Mouse (Mus musculus): ENCODE measurements around the gene Gm17428. TPM values are rescaled to one million over a fixed set of nuclear protein-coding genes. Genes with fewer than 3 reads are reported as not detected.
"Not testable (repeated sequence)": the region's sequence is repeated elsewhere in the genome, so short reads cannot be mapped to it uniquely, and the experiment has no call there.

Gene Gm17428
- polyA plus RNA-seq, 1 experiment: not detected

DNA sequence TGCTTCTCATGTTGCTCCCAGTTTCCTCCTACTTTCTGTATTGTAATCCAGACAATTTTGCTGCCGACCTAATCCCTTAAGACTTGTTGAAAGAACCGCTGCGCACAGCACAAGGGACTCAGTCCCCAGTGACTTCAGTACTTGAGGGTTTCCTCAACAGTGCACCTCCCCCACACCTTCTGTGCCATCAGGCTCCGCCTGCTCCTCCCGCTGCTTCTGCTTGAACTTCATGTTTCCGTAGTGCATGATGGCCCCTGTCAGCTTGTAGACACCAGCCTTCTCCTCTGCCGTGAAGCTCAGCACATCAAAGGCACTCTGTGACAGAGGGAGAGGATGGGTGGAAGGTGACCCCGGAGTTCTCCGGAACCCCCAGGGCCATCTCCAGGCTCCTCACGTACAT, 16.0 kb upstream of the Gm17428 start:
- Histone ChIP-seq H3K4me3 (ENCODE audit: insufficient read depth, low read length) (no peak overlapping the region), H3K4me1 (ENCODE audit: control insufficient read depth, insufficient read depth, low read length) (no peaks in the 10 kb centered on the region), H3K27ac (ENCODE audit: insufficient read depth, low read length) (no peak overlapping the region)
- TF ChIP-seq CTCF (IDR thresholded peaks at IDR 0.05; ENCODE audit: extremely low read depth, insufficient read depth, low read length): no peak
- no peak for TF ChIP-seq POLR2A (IDR thresholded peaks at IDR 0.05; ENCODE audit: extremely low read depth, insufficient read depth, low read length)

DNA sequence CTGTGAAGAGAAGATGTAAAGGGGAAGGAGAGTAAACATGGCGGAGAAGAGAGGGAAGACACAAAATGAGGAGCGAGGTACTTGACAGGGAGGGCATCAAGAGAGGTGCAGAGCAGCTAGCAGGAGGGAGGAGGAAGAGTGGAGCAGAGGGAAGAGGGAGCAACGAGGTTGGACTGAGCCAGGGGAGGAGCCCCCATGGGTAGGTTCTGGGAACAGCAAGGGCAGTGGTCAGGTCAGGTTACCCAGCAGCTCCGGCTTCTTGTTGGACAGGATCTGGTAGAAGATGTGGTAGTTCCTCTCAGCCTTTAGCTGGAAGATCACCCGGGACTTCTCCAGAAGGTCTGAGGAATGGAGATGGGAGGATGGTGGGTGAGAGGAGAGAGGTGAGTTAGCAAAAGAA, 15.2 kb upstream of the Gm17428 start:
- Histone ChIP-seq H3K4me3 (ENCODE audit: insufficient read depth, low read length) (no peak overlapping the region), H3K4me1 (ENCODE audit: control insufficient read depth, insufficient read depth, low read length) (no peaks in the 10 kb centered on the region), H3K27ac (ENCODE audit: insufficient read depth, low read length) (no peak overlapping the region)
- TF ChIP-seq CTCF (IDR thresholded peaks at IDR 0.05; ENCODE audit: extremely low read depth, insufficient read depth, low read length) (no peak), POLR2A (IDR thresholded peaks at IDR 0.05; ENCODE audit: extremely low read depth, insufficient read depth, low read length) (no peak)

DNA sequence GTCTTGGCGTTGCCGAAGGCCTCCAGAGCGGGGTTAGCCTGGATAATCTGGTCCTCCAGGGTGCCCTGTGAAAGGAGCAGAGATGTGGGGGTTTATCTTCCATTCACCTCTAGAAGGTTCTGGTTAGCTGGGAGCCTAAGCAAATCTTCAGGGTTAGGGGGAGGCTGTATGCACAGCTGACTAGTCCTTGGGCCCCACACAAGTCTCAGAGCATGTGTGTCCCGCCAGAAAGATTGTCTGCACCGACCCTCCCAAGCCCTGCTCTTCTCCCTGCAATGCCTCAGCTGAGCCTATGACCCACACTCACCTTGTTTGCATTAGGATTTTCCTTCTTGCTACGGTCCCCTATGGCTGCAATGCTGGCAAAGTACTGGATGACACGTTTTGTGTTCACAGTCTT, 14.0 kb upstream of the Gm17428 start:
- no peaks in the 10 kb centered on the region for H3K4me1 ChIP-seq (ENCODE audit: control insufficient read depth, insufficient read depth, low read length)
- TF ChIP-seq POLR2A (IDR thresholded peaks at IDR 0.05; ENCODE audit: extremely low read depth, insufficient read depth, low read length) (no peak), CTCF (IDR thresholded peaks at IDR 0.05; ENCODE audit: extremely low read depth, insufficient read depth, low read length) (no peak)
- H3K27ac ChIP-seq (ENCODE audit: insufficient read depth, low read length): no peak overlapping the region
- no peak overlapping the region for H3K4me3 ChIP-seq (ENCODE audit: insufficient read depth, low read length)

DNA sequence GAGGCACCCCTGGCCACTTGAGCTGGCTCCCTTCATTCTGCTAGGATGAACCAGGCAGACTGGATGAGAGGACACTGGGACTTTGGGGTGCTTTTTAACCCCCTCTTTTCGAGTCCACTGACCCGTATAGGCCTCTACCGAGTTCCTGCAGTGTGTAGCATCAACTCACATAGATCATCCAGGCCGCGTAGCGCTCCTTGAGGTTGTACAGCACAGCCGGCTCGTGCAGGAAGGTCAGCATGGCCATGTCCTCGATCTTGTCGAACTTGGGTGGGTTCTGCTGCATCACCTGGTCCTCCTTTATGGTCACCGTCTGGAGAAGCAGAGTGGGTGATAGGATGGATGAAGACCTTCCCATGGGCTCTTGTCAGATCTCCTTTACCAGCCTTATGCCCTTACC, 13.0 kb upstream of the Gm17428 start:
- Histone ChIP-seq H3K27ac (ENCODE audit: insufficient read depth, low read length) (no peak overlapping the region), H3K4me3 (ENCODE audit: insufficient read depth, low read length) (no peak overlapping the region), H3K4me1 (ENCODE audit: control insufficient read depth, insufficient read depth, low read length) (no peaks in the 10 kb centered on the region)
- TF ChIP-seq POLR2A (IDR thresholded peaks at IDR 0.05; ENCODE audit: extremely low read depth, insufficient read depth, low read length) (no peak), CTCF (IDR thresholded peaks at IDR 0.05; ENCODE audit: extremely low read depth, insufficient read depth, low read length) (no peak)

DNA sequence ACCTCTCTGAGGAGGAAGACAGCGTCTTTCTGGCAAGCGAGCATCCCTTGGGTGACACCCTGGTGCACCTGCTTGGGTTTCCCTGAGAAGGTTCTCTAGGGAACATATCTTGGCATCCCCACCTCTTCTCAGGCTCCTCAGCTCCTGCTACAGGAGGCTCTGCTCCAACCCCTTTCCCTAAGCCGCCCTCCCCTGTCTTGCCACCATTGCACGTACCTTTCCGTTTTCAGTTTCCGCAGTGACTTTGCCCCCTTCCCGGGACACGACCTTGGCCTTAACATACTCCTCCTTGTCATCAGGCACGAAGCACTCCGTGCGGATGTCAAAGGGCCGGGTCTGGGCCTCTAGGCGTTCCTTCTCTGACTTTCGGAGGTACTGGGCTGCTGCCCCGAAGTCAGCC, 11.7 kb upstream of the Gm17428 start:
- TF ChIP-seq POLR2A (IDR thresholded peaks at IDR 0.05; ENCODE audit: extremely low read depth, insufficient read depth, low read length) (no peak), CTCF (IDR thresholded peaks at IDR 0.05; ENCODE audit: extremely low read depth, insufficient read depth, low read length) (no peak)
- Histone ChIP-seq H3K4me1 (ENCODE audit: control insufficient read depth, insufficient read depth, low read length) (no peaks in the 10 kb centered on the region), H3K27ac (ENCODE audit: insufficient read depth, low read length) (no peak overlapping the region), H3K4me3 (ENCODE audit: insufficient read depth, low read length) (no peak overlapping the region)

DNA sequence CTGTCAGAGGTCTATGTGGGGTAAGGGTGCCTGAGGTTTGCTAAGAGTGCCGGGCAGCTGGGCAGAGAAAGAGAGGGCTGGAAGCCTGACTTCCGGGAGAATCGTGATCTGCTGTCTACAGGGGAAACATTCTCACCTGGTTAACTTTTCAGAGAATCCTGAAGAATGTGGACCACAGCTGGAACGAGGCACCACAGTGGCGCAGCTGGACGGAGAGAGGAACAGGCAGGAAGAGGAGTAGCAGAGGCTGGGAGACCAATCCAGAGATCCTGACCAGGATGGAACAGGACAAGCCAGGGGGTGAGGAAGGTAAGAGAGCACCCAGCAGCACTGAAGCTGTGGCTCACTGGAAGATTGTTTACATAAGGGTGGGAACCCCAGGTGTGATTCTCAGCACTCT, 11.1 kb upstream of the Gm17428 start:
- Histone ChIP-seq H3K4me1 (ENCODE audit: control insufficient read depth, insufficient read depth, low read length) (no peaks in the 10 kb centered on the region), H3K4me3 (ENCODE audit: insufficient read depth, low read length) (no peak overlapping the region), H3K27ac (ENCODE audit: insufficient read depth, low read length) (no peak overlapping the region)
- no peak for TF ChIP-seq CTCF (IDR thresholded peaks at IDR 0.05; ENCODE audit: extremely low read depth, insufficient read depth, low read length)

DNA sequence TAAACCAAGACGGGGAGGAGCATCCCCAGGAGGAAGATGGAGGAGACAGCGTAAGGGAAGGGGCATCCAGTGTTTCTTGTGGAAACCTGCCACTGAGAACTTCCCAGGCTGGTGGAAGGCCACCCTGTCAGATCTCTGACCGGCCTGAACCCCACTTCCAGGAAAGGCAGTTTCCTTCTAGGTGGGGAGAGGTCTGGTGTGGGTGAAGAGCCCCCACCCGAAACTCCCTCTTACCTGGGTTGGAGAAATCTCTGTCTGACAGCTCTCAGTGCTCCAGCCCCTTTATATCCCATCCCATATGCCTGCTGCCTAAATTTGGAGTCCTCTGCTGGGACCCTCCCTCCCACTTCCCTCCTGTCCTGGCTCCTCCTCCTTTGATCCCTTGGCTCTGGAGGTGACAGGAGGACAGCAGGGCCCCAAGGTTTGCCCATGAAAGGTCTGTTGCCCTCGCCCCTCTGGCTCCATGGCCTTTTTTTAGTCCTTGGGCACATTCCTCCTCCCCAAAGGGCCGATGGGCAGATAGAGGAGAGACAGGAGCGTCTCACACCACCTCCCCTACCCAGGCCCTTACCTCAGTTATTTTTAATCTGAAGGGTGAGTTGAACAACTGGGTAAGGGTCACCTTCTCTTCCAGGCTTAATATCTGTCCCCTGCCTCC, 10.3 kb upstream of the Gm17428 start, which contains the start of gene Myh6:
Myh6 (minus strand) TSS at position 608 of the 658 bp plus-strand sequence.
- H3K27ac ChIP-seq (ENCODE audit: insufficient read depth, low read length): no peak within 1 kb of the TSS
- TF ChIP-seq CTCF (IDR thresholded peaks at IDR 0.05; ENCODE audit: extremely low read depth, insufficient read depth, low read length) (no peak), POLR2A (IDR thresholded peaks at IDR 0.05; ENCODE audit: extremely low read depth, insufficient read depth, low read length) (no peak)
- no peak within 1 kb of the TSS for H3K4me3 ChIP-seq (ENCODE audit: insufficient read depth, low read length)
- H3K4me1 ChIP-seq (ENCODE audit: control insufficient read depth, insufficient read depth, low read length): no peaks in the 10 kb centered on the region

DNA sequence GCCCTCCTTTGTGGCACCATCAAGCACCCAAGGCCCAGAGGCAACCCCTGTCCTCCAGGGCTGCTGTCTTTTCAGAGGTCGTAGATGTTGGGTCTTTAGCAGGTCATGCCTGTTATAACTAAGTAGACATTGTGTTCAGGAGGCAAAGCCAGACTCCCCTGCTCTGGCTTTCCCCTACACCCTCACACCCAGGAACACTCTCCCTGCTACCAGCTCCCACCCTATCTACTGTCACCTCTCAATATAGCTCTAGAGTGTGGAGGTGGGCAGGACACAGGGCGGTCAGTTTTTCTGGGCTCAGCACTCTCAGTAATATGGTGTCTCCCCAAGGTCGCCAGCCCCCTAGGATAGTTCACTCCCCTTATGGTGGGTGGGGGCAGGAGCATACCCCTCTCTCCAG, 8.9 kb upstream of the Gm17428 start:
- H3K27ac ChIP-seq (ENCODE audit: insufficient read depth, low read length): no peak overlapping the region
- H3K4me1 ChIP-seq (ENCODE audit: control insufficient read depth, insufficient read depth, low read length): no peaks in the 10 kb centered on the region
- H3K4me3 ChIP-seq (ENCODE audit: insufficient read depth, low read length): no peak overlapping the region
- no peak for TF ChIP-seq POLR2A (IDR thresholded peaks at IDR 0.05; ENCODE audit: extremely low read depth, insufficient read depth, low read length)
- TF ChIP-seq CTCF (IDR thresholded peaks at IDR 0.05; ENCODE audit: extremely low read depth, insufficient read depth, low read length): no peak

DNA sequence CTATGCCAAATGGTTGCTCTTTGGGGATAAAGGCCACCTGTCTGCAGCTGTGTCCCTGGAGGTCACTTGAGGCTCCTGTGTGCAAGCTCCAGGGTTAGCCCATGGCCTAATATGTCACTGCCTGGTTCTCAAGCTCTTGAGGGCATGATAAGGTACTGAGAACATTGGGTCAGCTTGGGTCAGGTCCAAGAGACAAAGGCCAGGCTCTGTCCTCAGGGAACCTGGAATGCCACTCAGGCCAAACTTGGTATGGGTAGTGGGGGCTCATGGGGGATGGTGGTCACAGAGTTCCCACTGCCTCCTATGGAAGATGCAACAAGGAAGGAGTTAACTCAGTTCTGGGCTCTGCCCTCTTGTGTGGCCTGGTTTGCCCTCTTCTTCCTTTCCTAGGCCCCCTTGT, 8.4 kb upstream of the Gm17428 start:
- Histone ChIP-seq H3K27ac (ENCODE audit: insufficient read depth, low read length) (no peak overlapping the region), H3K4me1 (ENCODE audit: control insufficient read depth, insufficient read depth, low read length) (no peaks in the 10 kb centered on the region), H3K4me3 (ENCODE audit: insufficient read depth, low read length) (no peak overlapping the region)
- no peak for TF ChIP-seq CTCF (IDR thresholded peaks at IDR 0.05; ENCODE audit: extremely low read depth, insufficient read depth, low read length)
- no peak for TF ChIP-seq POLR2A (IDR thresholded peaks at IDR 0.05; ENCODE audit: extremely low read depth, insufficient read depth, low read length)

DNA sequence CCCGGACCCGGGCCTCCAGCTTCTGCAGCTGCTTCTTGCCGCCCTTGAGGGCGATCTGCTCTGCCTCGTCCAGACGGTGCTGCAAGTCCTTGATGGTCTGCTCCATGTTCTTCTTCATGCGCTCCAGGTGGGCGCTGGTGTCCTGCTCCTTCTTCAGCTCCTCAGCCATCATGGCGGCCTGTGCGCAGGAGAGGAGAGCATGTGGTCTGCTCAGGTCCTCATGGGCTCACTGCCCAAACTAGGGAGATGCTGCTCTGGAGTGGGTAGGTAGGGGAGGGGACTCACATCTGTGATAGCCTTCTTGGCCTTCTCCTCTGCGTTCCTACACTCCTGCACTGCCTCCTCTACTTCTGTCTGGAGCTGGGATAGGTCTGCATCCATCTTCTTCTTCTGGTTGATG, 3.9 kb upstream of the Gm17428 start:
- not testable (repeated sequence) for H3K27ac ChIP-seq (ENCODE audit: insufficient read depth, low read length)

More for the DNA sequence above, 3.9 kb upstream of the Gm17428 start:
- H3K4me3 ChIP-seq (ENCODE audit: insufficient read depth, low read length); H3K4me1 ChIP-seq (ENCODE audit: control insufficient read depth, insufficient read depth, low read length): not testable (repeated sequence)

Measured in cortical plate, adult 2 months (tissue).